Mouse (Mus musculus) right cerebral cortex, postnatal 36 days (tissue): ENCODE data around the gene Negr1.

Experiments used
- DNase-seq, 2 experiments: peaks; one replicate each; pipeline ENCODE4 v3.0.0; 2022; ENCODE audit warnings: low spot score in 2 of 2, mixed read lengths in 1 of 2

The Negr1 gene

DNA sequence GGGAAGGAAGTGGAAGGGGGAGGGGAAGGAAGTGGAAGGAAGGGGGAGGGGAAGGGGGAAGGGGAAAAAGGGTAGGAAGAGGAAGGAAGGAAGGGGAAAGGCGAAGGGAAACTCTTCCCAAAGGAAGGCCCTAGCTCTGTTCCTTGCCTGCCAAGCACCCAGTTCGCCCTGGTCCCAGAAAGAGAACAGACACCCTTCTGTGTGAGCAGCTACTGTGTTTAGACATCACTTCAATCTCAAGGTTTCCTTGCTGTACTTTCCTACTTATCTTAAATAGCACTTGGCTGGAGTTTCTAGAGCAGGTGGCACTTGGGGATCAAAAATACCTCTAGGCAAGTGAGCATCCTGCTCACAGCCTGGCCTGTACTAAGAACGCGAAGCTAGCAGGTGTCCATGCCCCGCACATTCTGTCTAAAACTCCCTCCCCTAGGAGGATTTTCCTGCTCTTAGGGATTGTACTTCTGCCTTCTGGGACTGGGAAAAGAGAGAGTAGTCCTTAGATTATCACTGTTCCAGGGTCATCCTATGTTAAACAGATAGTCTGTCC, 128.5 kb downstream of the Negr1 start:
- peak; percentile 20 to 54 for DNase-seq

DNA sequence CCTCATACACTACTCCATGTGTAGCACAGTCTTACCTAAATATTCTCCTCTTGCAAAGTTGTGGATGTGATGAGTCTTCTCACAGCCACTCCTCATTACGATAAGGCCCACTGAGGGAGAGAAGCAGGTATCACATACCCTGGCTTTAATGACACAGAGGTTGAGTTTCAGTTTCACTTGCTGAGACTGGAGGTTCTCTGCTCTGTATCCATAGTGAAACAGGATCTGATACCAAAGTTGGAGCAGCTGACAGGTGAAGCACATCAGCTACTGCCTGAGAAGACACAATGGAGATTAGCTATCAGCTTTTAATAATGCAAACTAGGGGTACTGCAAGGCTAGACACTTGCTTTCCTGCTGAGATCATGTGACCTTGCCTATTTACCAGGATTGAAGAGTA, 137.1 kb downstream of the Negr1 start:
- DNase-seq, result no peak

DNA sequence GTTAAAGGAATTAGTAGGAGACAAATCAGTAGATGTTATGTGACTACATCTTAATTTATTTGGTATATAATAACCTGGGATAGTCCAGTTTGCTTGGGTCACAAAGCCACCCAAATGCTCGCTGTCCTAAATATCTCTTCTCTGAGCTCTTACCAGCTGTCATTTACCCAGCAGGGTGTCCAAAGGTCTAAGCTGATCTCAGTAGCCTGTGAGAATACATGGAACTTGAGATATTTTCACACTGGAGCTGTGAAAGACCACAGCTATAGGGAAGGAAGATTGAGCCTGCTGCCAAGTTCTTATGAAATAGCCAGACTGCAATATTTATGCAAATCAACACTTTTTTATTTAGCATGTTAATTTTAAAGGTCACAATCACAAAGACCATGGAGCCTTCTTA, 141.6 kb downstream of the Negr1 start:
- no peak for DNase-seq

DNA sequence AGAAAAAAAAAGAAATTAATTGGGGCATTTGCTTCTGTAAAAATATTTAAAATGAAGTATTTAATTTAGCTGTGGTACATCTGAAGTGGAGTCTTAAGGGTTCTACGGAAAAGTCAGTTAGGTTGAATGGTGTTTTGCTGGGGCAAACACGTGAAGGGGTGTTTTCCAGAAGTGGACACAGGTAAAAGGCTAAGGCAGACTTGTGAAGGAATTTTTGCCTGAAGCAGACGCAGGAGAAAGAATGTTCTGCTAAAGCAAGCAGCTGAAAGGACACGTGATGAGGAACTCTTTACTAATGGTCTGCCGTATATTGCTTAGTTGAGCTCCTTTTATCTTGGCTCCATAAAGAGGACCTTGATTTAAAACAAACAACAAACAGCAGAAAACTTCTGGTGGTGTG, 148.6 kb downstream of the Negr1 start:
- no peak for DNase-seq

DNA sequence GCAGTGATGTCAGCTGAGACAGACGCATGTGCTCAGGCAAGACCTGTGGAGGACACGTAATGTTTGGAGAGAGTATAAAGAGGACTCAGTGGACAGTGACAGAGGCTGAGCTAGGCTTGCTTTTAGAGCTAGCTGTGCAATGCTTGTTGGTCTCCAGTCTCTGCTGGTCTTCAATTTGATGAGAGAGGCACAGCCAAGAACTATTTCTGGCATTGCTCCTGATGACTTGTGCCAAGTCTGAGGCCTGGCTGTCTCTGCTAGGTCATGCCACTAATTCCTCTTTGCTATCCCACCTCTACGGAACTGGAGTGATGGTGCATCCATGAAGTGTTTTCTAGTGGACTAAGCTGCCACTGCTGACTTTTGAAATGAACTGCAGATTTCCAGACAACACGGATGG, 149.1 kb downstream of the Negr1 start:
- DNase-seq, result no peak

DNA sequence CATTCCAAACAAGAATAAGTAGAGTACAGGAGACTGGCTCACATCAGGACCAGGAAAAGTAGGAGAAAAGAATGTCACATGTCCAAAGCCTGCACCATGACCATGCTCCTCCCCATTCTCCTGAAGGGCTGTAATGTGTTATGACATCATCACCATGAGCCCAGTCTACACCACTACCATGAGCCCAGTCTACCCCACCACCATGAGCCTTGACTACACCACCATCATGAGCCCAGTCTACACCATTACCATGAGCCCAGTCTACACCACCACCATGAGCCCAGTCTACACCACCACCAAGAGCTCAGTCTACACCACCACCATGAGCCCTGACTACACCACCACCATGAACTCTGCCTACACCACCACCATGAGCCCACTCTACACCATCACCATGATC, 174.7 kb downstream of the Negr1 start:
- no peak for DNase-seq

DNA sequence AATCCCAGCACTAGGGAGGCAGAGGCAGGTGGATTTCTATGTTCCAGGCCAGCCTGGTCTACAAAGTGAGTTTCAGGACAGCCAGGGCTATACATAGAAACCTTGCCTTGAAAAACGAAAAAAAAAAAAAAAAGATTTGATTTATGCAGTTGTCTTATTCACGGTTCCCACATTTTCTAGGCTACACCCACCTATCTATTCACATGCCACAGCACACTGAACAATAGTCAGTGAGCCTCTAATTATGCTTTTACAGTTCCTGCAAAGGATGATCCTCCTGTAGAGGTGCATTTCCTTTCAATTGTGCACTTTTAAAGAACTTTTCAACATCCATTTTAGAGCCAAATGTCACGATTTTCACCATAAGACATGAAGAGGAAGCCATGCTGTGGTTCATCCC, 177.9 kb downstream of the Negr1 start:
- DNase-seq, result peak in 1 of 2 experiments; percentile 15

DNA sequence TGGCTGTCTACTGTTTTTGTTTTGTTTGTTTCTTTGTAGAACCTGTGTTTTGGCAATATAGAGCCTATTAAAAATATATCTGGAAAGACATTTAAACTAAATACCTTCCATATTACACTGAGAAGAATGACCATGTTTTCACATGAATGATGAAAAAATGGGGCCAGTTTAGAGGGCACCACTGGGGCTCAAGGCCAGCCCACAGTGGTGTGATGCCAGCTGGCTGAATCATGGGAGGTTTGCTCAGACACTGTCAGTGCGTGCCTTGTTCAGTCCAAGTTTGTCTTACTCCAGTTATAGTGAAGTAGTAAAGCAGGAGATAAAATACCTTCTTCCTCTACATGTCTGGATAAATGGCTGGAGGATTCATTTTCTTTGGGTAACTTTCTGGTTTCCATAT, 181.7 kb downstream of the Negr1 start:
- DNase-seq, result no peak

DNA sequence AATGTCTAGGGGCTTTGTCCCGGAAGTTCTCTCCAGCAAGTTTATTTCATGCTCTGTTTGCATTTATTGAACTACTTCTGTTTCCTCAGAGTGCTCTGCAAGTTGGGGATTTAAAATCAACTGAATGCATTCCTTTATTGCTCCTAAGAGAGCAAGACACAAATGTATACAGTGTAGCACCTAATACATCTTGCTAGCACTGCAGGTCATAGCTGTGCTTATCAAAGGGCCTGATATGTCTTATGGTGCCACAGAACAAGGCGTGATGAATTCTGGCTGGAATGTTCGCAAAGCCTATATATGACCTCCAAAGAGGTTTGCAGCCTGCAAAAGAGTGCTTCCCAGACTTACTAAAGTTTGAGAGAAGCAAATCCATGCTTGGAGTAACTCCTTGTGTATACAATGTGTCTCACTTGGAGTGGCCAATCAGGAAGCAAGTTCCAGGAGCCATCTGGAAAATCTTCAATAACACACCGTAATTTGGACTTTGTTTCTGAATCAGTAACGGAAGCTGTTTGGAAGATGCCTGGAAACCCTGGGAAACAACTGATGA, 183.7 kb downstream of the Negr1 start:
- no peak for DNase-seq

DNA sequence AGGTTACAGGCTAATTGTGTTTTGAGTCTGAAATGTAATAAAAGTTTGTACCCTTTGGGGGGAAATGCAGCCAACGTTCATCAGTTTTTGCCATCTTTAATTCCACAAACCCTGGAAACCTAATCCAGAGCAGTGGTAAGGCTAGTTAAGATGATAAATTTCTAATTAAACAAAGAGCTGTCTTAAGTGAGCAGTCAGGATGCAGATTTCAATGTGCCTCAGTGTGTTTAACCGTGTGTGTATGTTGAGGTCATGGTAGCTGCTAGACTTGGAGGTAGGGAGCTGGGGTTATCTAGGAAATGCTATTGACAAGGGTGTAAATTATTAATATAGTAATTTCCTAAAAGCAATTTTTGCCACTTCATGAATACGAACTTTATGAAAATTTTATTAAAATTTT, 185.9 kb downstream of the Negr1 start:
- DNase-seq, result no peak

DNA sequence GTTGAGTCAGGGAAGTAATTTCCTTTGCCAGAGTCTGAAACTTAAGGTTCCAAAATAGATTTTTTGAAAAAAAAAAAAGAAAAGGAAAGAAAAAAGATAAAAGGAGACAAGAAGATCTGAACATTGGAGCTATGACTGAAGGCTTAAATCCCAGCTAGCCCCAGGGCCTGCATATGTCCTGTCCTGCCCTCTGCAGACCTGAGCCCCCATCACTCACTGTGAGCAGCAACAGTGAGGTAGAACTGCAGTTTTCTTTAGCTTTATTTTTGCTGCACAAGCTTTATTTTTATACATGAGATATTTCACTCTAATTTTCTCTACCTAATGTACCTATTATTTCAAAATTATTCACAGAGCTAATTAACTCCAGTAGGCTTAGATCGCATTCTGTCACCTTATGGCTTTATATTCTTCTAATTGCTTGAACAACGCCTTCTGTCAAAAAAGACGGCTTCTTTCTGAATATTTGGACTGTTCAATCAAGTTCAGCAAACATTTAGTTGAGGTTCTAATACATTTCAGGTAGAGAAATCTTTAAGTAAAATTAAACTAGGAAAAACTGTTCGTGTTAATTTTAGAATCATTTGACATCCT, 192.3 kb downstream of the Negr1 start:
- no peak for DNase-seq

DNA sequence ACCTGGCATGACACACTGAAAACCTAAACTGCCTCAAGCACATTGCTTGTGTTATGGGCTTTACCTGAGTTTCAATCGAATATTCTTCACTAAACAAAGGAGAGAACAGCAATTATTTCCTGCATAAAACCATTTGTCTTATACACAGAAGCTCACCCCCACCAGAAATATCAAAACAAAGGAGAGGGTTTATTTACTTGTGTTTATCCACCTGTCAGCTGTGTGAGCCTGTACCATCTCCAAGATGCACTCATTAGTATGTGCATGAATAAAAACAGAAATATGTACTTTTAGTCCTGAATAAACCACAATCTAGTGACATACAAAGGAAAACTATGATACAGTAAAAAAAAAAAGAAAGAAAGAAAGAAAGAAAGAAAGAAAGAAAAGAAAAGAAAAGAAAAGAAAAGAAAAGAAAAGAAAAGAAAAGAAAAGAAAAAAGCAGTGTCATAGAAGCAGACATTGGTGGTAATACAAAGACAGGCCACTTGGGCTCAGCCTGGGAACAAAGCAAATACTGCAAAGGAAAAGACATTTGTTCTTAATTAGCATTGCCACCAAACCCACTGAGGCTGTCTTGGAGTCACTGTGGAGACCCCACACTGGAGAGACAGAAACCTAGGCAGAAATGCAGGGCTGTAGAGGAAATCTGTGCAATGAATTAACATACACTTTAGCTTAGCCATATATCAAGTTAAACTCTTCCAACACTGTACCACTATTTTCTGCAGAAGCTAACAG, 193.4 kb downstream of the Negr1 start:
- no peak for DNase-seq

DNA sequence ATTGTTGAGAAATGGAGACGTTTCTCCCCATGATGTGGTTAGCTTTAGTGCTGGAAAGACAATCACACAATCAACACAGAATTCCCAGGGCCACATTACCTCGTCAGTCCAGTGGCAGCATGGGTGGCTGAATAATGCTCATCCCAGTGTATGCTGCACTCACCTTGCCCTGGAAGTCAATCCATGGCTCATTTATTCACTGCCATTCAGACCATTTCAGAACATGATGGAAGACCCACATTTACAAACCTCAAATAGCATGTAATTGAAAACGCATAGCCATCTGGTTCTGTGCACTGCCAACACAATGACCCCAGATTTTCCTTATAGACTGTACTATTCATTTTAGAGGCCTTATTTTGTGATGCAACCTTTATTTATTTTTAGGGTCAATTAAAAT, 203.4 kb downstream of the Negr1 start:
- no peak for DNase-seq

DNA sequence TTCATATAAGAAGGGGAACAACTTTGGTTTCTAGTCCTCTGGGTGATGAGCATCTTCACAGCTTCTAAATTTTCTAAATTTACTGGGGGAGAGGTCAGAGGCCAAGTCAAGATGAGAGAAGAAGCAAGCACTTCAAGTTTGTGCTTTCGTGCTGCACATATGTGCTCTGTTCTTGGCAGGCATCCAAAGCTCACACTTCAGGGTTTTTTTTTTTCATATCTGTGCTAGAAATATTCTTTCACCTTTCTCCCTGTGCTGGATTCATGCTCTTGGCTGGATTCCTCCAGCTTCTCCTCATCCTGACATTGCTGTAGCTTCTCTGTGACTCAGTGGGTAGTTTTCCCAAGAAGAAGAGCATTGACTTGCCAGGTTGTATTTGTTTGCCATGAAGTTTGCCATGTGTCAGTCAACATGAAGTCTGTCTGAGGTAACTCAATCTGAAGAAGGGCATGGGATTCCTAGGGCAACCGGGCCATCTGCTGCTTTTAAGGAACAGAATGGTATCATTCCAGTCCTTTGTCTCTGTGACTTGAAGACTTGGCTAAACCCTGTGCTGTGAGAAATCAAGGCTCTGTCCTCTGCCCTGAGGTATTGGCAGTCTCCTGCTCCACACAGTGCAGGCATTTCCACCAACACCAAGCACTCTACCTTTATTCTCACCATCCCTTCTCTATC, 204.7 kb downstream of the Negr1 start:
- DNase-seq, result no peak

DNA sequence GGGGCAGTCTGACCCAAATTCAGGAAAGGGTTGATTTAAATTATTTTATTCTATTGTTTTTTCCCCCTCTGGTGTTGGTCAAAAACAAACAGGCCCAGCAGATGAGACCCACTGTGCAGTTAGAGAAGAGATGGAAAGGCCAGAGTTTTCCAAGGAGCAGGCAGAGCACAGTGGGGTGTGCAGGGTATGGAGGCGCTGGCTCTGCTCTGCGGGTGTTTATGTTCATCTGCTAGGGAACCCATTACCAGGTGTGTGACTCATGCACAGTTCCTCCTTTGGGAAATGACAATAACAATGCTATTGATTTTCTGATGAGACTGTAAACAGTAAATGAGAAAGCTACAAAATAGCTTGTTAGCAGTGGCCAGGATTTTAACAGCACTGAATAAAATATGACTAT, 210.0 kb downstream of the Negr1 start:
- DNase-seq, result no peak

DNA sequence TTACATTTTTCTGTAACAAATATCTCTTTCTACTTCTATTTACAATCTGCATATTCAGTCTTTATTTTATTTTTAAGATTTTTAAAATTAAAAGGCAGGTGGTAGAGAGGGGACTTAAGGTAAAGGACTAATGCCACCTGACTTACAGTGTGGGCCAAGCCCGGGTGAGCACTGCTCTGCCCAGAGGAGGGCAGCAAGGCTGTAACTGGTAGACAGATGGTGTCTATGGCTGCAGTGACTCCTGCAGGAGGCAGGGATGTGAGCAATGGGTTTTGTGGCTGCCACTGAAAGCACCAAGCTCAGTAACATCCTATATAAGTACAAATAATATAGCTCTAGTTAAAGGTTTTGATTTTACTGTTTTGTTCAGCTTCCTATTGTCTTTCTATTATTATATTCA, 210.5 kb downstream of the Negr1 start:
- DNase-seq, result no peak

DNA sequence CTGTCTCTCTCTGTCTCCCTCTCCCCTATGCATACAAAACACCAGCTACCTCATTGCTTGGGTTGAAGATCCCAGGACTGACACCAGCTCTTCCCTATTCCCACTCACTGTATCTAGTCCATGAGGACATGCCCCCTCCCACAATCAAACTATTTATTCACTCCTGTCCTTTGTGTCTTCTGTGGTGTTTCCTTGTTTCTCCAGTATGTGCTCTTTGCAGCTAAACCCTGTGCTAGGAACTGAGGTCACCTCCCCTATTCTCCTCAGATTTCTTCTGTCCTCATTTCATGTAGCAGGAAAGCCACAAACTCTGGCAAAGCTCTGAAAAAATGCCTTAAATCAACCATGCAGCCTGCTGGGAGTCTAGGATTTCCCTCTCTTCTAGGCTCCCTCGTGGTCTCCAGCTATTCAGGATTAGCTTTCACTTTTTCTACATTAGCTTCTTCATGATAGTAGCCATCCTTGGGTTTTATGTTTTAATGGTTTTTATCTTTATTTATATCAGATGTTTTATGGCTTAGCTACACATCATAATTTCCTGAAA, 222.8 kb downstream of the Negr1 start:
- DNase-seq, result no peak

DNA sequence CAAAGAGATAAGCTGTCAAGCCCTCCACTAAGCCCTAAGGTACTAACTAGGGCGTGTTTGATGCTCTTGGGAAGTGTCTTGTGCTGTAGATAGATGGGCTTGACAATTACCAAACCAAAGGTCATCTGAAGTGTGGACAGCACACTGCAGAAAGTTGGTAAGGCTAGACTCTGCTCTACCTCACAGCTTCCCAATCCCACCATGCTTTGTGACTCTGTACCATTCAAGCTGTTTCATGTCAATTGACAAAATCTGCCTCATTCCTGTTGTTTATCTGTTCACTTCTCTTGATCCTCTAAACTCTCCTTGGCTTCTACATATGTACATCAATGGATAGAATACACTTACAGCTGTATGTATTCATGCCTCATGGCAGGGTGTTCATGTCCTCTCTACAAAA, 224.8 kb downstream of the Negr1 start:
- no peak for DNase-seq

DNA sequence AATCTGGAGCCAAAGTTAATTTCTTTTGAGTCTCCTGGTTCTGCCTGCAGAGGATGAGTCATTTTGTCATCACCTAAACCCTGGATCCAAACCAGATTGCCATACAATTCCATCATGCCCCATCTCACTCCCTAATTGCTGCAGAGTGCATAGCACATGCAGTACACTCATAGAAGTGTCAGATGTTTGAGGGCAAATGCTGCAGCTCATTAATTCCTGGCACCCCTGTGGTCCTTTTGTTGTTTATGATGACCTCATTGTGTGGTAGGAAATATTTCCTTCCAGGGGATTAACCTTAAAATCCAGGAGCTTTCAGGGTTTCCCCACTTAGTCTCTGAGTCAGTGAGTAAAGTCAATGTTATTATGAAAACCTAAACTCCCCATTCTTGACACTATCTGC, 229.6 kb downstream of the Negr1 start:
- no peak for DNase-seq

DNA sequence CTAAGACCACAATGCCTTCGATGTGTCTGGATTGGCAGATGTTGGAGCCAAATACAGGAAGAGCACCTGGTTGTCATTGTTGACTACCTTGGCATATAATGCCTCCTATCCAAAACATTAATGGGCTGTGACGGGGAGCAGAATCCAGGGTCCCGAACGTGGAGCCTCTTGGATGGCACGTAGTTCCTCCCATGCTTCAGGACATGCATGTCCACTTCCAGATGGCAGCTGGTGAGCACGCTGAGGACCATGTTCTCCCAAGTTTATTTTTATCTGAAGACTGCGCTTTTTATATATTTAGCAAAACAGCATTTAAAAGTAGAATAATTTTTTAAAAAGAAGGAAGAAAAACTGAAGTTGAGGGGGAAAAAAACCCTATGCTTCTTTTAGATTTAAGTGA, 231.1 kb downstream of the Negr1 start:
- DNase-seq, result no peak

DNA sequence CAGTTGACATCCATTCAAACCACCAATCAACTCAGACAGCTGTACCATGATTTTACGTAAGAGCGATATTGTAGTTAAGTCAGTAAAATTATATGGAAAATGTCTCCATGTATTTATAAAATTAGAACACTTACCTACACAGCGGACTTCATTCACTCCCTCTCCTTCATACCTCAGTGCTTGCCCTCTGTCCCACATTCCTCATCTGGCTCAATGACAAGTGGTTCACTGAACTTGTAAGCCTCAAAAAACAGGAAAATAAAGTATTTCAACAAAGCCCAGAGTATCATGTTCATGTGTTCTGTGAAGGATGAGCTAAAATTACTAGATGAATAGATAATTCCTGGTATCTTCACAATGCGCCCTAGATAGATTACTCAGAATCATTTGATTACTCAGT, 232.5 kb downstream of the Negr1 start:
- DNase-seq, result no peak

DNA sequence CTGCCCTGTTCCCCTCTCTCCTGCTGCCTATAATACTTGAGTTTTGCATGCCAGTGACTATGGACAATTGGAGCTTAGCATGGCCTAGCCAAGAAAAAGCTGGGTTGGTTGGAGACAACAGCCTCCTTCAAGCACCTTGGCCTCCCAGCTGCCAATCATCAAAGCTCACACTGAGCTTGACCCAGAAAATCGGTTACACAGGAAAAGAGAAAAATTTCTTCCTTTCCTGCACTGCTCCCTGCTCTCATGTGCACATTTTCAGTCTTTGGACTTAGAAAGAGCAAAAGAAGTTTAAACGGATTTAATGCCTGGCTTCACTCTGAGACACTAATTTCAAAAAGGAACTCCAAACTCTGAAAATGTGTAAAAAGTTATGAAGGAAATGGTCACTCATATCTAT, 233.0 kb downstream of the Negr1 start:
- DNase-seq, result no peak
